13 mouse cellular contexts compared by ENCODE assay signal in the genomic region with DNA sequence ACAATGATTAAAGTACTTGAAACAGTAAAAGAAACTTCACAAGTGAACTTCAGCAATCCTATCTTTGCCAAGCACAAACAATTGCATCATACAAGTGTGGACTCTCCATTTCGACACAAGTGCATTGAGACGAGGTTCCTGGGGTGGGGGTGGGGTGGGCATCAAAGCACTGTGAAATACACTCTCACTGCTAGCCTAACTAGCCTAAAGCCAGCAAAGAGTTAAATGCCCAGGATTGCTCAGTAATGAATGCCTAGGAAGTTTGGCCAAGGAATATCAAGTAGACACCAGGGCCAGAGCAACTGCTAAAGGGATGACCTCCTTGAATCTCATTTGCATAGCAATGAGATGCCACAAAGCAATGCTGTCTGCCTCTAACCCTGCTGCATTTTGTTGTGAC. TPM values are rescaled to one million over a fixed set of nuclear protein-coding genes. Genes with fewer than 3 reads are reported as not detected.
DNase-seq lines count a peak whose midpoint lies in the region; ATAC-seq lines count a peak whose summit lies in the region.
"Had no signal": no experiment of that assay in that cellular context is flagged by ENCODE, and none has a peak within 500 bp of the region (broad histone marks: within the 10 kb centered on the region; RNA-seq: fewer than 3 reads in every experiment).

No protein-coding gene starts in this region.

- no peak overlapping the region for H3K27ac ChIP-seq in lung, embryonic 16.5 days (ENCODE audit: low read length)
- peak overlapping the region; percentile 79 for H3K27ac ChIP-seq in hindbrain, embryonic 10.5 days

- no peak overlapping the region for H3K4me3 ChIP-seq in lung, embryonic 16.5 days (ENCODE audit: low read length)
- H3K4me3 ChIP-seq in hindbrain, embryonic 10.5 days: 0 out of 2 replicates have a peak overlapping the region, but pooled peaks have one; percentile 20
- H3K4me3 ChIP-seq: erythroblast, embryonic 14.5 days had no signal

- ATAC-seq in lung, embryonic 16.5 days (ENCODE audit: low read depth): peak; percentile 28; the same call in 1 of the 2 replicates
- ATAC-seq: Patski had no signal

- H3K27me3 ChIP-seq in lung, embryonic 16.5 days (ENCODE audit: control insufficient read depth, insufficient read depth, low read depth, low read length): no peaks in the 10 kb centered on the region
- no peaks in the 10 kb centered on the region for H3K27me3 ChIP-seq in hindbrain, embryonic 10.5 days (ENCODE audit: insufficient read depth, poor library complexity, severe bottlenecking)

- no peaks in the 10 kb centered on the region for H3K4me1 ChIP-seq in lung, embryonic 16.5 days (replicated peaks; ENCODE audit: control insufficient read depth, insufficient read depth, low read length)
- H3K4me1 ChIP-seq in hindbrain, embryonic 10.5 days (replicated peaks): peaks cover 46% of the 10 kb centered on the region

- WGBS in lung, embryonic 16.5 days: 19% methylated on average over 2 of the region's 2 CpGs
- 27% methylated on average over 2 of the region's 2 CpGs for WGBS in hindbrain, embryonic 10.5 days

- no peak overlapping the region for H3K4me2 ChIP-seq in lung, embryonic 16.5 days (ENCODE audit: low read depth, low read length)

- no peak overlapping the region for H3K9ac ChIP-seq in lung, embryonic 16.5 days (ENCODE audit: low read length)

- no peaks in the 10 kb centered on the region for H3K36me3 ChIP-seq in lung, embryonic 16.5 days (ENCODE audit: control insufficient read depth, insufficient read depth, low read length)
- H3K36me3 ChIP-seq in hindbrain, embryonic 10.5 days: no peaks in the 10 kb centered on the region

- no peak for DNase-seq in lung, postnatal 14 days
- peak; percentile 46 for DNase-seq in hindbrain, embryonic 10.5 days (ENCODE audit: low spot score)
- DNase-seq in lung, postnatal 36 days: peak; percentile 57
- no peak for DNase-seq in thymus, postnatal 10 days (ENCODE audit: low spot score in 2 of 2)
- DNase-seq in layer of hippocampus, adult 11-12 months (ENCODE audit: low spot score): no peak
- no peak for DNase-seq in kidney, postnatal 36 days
- no peak for DNase-seq in urinary bladder, adult 18-20 months (ENCODE audit: low spot score in 2 of 2)
- DNase-seq: cerebellum, adult 9-10 months; heart, postnatal 4 days; kidney, postnatal 14 days had no signal

- no peaks in the 10 kb centered on the region for H3K9me3 ChIP-seq in lung, embryonic 16.5 days (ENCODE audit: control insufficient read depth, low read length)
- H3K9me3 ChIP-seq in hindbrain, embryonic 10.5 days: no peaks in the 10 kb centered on the region

RNA-seq across cellular contexts. Expression of a gene that starts 16.3 kb away (rescaled TPM):
- 0.45 and 0.54 TPM in 2 replicates for polyA plus RNA-seq in lung, embryonic 16.5 days (2015; fragmentation: Nextera tagmentation; extraction: Ambion mirVana)
- 5.9 and 6.5 TPM in 2 replicates for polyA plus RNA-seq in hindbrain, embryonic 10.5 days (2016; fragmentation: Nextera tagmentation; extraction: Ambion mirVana)

Comparison
In these comparisons a context has a peak if more than half of its experiments do, and no peak if none do; other contexts are left out.
1. DNase-seq: peak in hindbrain, embryonic 10.5 days (single experiment) and lung, postnatal 36 days (single experiment); none in lung, postnatal 14 days (single experiment), thymus, postnatal 10 days (0 of 2), layer of hippocampus, adult 11-12 months (single experiment), kidney, postnatal 36 days (0 of 2) and urinary bladder, adult 18-20 months (0 of 2).